20 mouse cellular contexts compared by ENCODE assay signal in the genomic region with DNA sequence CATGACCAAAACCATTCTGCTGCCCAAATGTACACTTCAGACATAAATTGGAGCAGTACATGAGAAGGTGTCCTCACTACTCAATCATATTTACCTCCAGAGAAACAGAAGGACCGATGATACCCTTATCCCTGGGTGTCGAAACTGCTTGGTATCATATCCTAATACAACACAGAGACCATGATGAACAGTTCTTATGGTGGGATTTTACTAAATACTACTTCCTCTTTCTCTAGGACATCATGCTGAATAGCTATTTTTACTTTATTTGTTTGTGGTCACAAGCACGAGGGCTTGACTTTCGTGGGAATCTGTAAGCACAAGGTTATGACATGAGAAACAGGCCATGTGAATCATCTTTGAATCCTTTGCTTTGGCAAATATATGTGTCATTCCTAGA.
"Had no signal": no experiment of that assay in that cellular context is flagged by ENCODE, and none has a peak within 500 bp of the region (broad histone marks: within the 10 kb centered on the region; RNA-seq: fewer than 3 reads in every experiment).

No protein-coding gene starts in this region.

- ATAC-seq: liver, postnatal 0 days; lung, postnatal 0 days; midbrain, embryonic 15.5 days had no signal

- H3K9ac ChIP-seq: kidney, embryonic 15.5 days; limb, embryonic 13.5 days; liver, embryonic 14.5 days; liver, postnatal 0 days; lung, embryonic 14.5 days; midbrain, embryonic 12.5 days; midbrain, embryonic 15.5 days; neural tube, embryonic 12.5 days had no signal

- H3K27ac ChIP-seq: kidney, embryonic 15.5 days; limb, embryonic 10.5 days; limb, embryonic 13.5 days; liver, embryonic 14.5 days; midbrain, embryonic 12.5 days; midbrain, embryonic 15.5 days; neural tube, embryonic 12.5 days had no signal

- H3K36me3 ChIP-seq: kidney, embryonic 15.5 days; limb, embryonic 10.5 days; limb, embryonic 13.5 days; midbrain, embryonic 12.5 days; midbrain, embryonic 15.5 days; neural tube, embryonic 12.5 days had no signal

- H3K4me3 ChIP-seq: kidney, embryonic 15.5 days; limb, embryonic 10.5 days; limb, embryonic 13.5 days; midbrain, embryonic 12.5 days; midbrain, embryonic 15.5 days; neural tube, embryonic 12.5 days had no signal

- H3K9me3 ChIP-seq: kidney, embryonic 15.5 days; limb, embryonic 10.5 days; limb, embryonic 13.5 days; midbrain, embryonic 12.5 days; midbrain, embryonic 15.5 days; neural tube, embryonic 12.5 days had no signal

- H3K4me2 ChIP-seq: kidney, embryonic 15.5 days; limb, embryonic 13.5 days; lung, embryonic 14.5 days; midbrain, embryonic 12.5 days; midbrain, embryonic 15.5 days; neural tube, embryonic 12.5 days had no signal

- DNase-seq: kidney, adult 8-10 months; kidney, postnatal 14 days; kidney, postnatal 4 days; liver; liver, postnatal 0 days; lung, embryonic 14.5 days; lung, postnatal 36 days; retina, postnatal 1 day; right cerebral cortex, postnatal 25 days; spleen, adult 18-20 months; thymus, adult 18-20 months; thymus, postnatal 36 days had no signal

- H3K4me1 ChIP-seq: kidney, embryonic 15.5 days; limb, embryonic 10.5 days; limb, embryonic 13.5 days; midbrain, embryonic 12.5 days; midbrain, embryonic 15.5 days; neural tube, embryonic 12.5 days had no signal

- H3K27me3 ChIP-seq: kidney, embryonic 15.5 days; limb, embryonic 13.5 days; midbrain, embryonic 12.5 days; midbrain, embryonic 15.5 days; neural tube, embryonic 12.5 days had no signal
